Mouse (Mus musculus) neural tube, embryonic 12.5 days (tissue): ENCODE measurements around the gene C1qtnf3. TPM values are rescaled to one million over a fixed set of nuclear protein-coding genes. Genes with fewer than 3 reads are reported as not detected.
A peak's percentile ranks its signal among the peaks of the same experiment; 100 is the strongest.
"Not testable (repeated sequence)": the region's sequence is repeated elsewhere in the genome, so short reads cannot be mapped to it uniquely, and the experiment has no call there.

Experiments
- ATAC-seq: fragments of 200-750 bp; cut with Nextera tagmentation; 2 replicates; pipeline ENCODE4 v1.8.0; 2017; ENCODE audit warnings: low read depth, mild to moderate bottlenecking, moderate TSS enrichment, moderate library complexity; ENCODE audit not compliant: low FRiP score
- H3K27ac ChIP-seq: fragments of 300-500 bp; sonication (generic); 2 replicates; pipeline ENCODE4 v1.5.1; 2016
- H3K27me3 ChIP-seq: fragments of 300-500 bp; sonication (generic); replicated peaks from 2 replicates; pipeline ENCODE4 v1.6.1; 2016; ENCODE audit warnings: mild to moderate bottlenecking
- H3K36me3 ChIP-seq: fragments of 300-500 bp; sonication (generic); 2 replicates; pipeline ENCODE4 v1.6.1; 2016; ENCODE audit warnings: mild to moderate bottlenecking
- H3K4me1 ChIP-seq: fragments of 300-500 bp; sonication (generic); 2 replicates; pipeline ENCODE4 v1.6.1; 2016
- H3K4me2 ChIP-seq: fragments of 300-500 bp; sonication (generic); replicated peaks from 2 replicates; pipeline ENCODE4 v1.6.1; 2016; ENCODE audit warnings: mild to moderate bottlenecking
- H3K4me3 ChIP-seq: fragments of 300-500 bp; sonication (generic); 2 replicates; pipeline ENCODE4 v1.5.1; 2016
- H3K9ac ChIP-seq: fragments of 300-500 bp; sonication (generic); 2 replicates; pipeline ENCODE4 v1.6.1; 2016; ENCODE audit warnings: mild to moderate bottlenecking
- H3K9me3 ChIP-seq: fragments of 300-500 bp; sonication (generic); 2 replicates; pipeline ENCODE4 v1.6.1; 2016; ENCODE audit warnings: mild to moderate bottlenecking
- WGBS: fragments of 180-500 bp; shearing (Covaris S2); methylation state at CpG from one replicate; pipeline ENCODE4 v1.1.7; 2016; 5-methylcytosine and 5-hydroxymethylcytosine counted together
- polyA plus RNA-seq: library from polyadenylated mRNA; unstranded; fragments of >200 nt; fragmentation: Nextera tagmentation; extraction: Ambion mirVana; gene quantifications from 2 replicates; pipeline ENCODE4 v1.2.1, GENCODE M21; 2016

The C1qtnf3 gene
- polyA plus RNA-seq, 1 experiment from 2014 or later = 30.1 TPM

GRCm38 (mm10) chr15:10962601-10963000 is 10.5 kb downstream of the C1qtnf3 start:
- Histone ChIP-seq H3K9ac (no peak overlapping the region), H3K4me1 (no peaks in the 10 kb centered on the region), H3K36me3 (no peaks in the 10 kb centered on the region), H3K4me3 (no peak overlapping the region), H3K9me3 (no peaks in the 10 kb centered on the region), H3K27ac (no peak overlapping the region), H3K4me2 (no peak overlapping the region), H3K27me3 (no peaks in the 10 kb centered on the region)
- 89% methylated on average over 2 of the region's 2 CpGs for WGBS
- ATAC-seq = no peak

DNA sequence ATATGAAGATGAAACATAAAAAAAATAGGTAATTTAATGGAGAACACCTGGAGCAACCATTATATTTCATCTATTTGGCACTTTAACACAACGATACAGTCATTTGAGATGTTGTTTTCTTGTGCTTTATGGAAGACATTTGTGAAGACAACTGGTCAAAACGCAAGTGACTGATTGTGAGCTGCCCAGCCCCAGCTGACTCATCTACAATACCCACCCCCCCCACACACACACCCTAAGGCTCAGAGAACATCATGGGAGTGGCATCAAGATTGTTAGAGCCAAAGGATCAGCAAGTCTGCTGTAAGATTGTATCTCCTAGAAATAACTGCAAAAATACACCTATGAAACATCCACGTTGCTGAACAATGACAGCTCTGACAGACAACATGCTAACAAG is 17.3 kb downstream of the C1qtnf3 start:
- Histone ChIP-seq H3K4me2 (no peak overlapping the region), H3K4me3 (no peak overlapping the region), H3K36me3 (no peaks in the 10 kb centered on the region), H3K9ac (no peak overlapping the region), H3K27ac (no peak overlapping the region), H3K9me3 (no peaks in the 10 kb centered on the region), H3K27me3 (no peaks in the 10 kb centered on the region), H3K4me1 (no peaks in the 10 kb centered on the region)
- no peak for ATAC-seq
- 82% methylated on average over 3 of the region's 3 CpGs for WGBS

GRCm38 (mm10) chr15:10970777-10971176 is 18.6 kb downstream of the C1qtnf3 start:
- Histone ChIP-seq H3K9me3 (no peaks in the 10 kb centered on the region), H3K27me3 (no peaks in the 10 kb centered on the region), H3K4me1 (no peaks in the 10 kb centered on the region), H3K4me3 (no peak overlapping the region), H3K9ac (no peak overlapping the region), H3K4me2 (no peak overlapping the region), H3K36me3 (no peaks in the 10 kb centered on the region), H3K27ac (no peak overlapping the region)
- no peak for ATAC-seq
- 90% methylated on average over 5 of the region's 5 CpGs for WGBS

DNA sequence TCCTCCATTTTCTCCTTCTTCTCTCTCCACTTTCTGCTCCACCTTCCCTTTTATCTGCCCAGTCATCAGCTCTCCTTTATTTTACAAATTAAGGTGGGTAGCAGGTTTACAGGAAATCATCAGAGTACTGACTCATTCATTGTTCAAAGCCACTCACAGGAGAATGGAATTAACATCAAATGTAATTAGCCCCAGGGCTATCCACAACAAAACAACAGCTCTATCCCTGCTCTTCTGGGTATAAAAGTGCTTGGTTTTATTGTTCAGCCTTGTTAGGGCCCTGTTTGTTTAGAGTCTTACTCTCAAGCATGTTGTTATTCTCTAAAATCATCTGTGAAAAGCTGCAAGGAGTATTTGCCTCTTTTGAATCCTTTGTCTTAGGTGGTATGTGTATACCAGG is 25.0 kb downstream of the C1qtnf3 start:
- Histone ChIP-seq H3K9ac (no peak overlapping the region), H3K27ac (no peak overlapping the region), H3K4me3 (no peak overlapping the region), H3K27me3 (no peaks in the 10 kb centered on the region), H3K4me1 (peaks cover under 1% of the 10 kb centered on the region; the same call in 1 of the 2 replicates), H3K4me2 (no peak overlapping the region), H3K9me3 (no peaks in the 10 kb centered on the region), H3K36me3 (no peaks in the 10 kb centered on the region)
- ATAC-seq = no peak

DNA sequence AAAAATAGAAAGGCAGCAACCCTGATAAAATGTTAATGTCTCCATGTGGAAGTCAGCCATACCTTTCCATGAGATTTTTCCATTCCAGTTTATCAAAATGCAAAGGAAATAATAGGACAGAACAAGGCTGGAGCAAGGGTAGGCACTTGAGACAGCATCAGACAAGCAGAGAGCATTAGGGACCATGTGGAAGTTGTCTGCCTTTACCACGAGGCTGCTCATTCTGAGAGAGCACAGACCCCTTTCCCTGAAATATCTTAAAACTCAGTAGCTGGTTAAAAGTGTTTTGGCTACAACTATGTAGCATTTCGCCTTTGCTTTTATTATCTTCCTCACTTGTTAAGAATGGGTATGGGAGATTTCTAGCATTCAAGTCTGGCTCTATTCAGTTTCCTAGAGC is 28.6 kb downstream of the C1qtnf3 start:
- Histone ChIP-seq H3K4me1 (peaks cover 4% of the 10 kb centered on the region; the same call in 1 of the 2 replicates), H3K9ac (no peak overlapping the region), H3K27ac (no peak overlapping the region), H3K4me2 (peak overlapping the region; percentile 66), H3K9me3 (no peaks in the 10 kb centered on the region), H3K27me3 (no peaks in the 10 kb centered on the region), H3K4me3 (no peak overlapping the region), H3K36me3 (no peaks in the 10 kb centered on the region)
- WGBS = 63% methylated on average over 2 of the region's 2 CpGs
- ATAC-seq = no peak

GRCm38 (mm10) chr15:10981377-10982063 is 29.4 kb downstream of the C1qtnf3 start, which contains the start of gene Amacr:
Gene Amacr (plus strand): TSS chr15:10981756.
- no peaks in the 10 kb centered on the region for H3K9me3 ChIP-seq
- H3K27me3 ChIP-seq = no peaks in the 10 kb centered on the region
- under 1% methylated on average over 52 of the region's 52 CpGs for WGBS
- H3K4me3 ChIP-seq = peak within 1 kb of the TSS; percentile 73
- H3K36me3 ChIP-seq = no peaks in the 10 kb centered on the region
- H3K4me1 ChIP-seq = peaks cover 4% of the 10 kb centered on the region; the same call in 1 of the 2 replicates
- peak within 1 kb of the TSS; percentile 64 for H3K9ac ChIP-seq
- ATAC-seq = peak; percentile 100
- peak within 1 kb of the TSS; percentile 66 for H3K4me2 ChIP-seq
- peak within 1 kb of the TSS; percentile 54 for H3K27ac ChIP-seq

DNA sequence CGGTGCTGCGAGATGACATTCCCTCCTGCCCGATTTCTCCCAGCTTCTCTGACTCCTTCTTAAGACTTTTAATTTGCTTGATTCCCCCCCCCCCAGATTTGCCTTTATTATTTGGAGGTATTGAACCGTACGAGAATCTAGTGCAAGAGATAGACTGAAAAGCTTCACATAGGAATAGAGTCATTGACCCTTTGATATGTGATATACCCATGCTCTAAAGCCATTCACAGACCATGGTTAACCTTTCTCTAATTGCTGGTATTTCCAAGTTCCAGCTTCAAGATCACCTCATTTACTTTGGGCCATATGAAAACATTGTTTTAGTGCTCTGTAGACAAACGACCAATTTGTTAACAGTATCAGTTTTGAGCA is 29.9 kb downstream of the C1qtnf3 start:
- Histone ChIP-seq H3K4me2 (peak overlapping the region; percentile 66), H3K4me3 (peak overlapping the region; percentile 73), H3K36me3 (0 out of 2 replicates have a peak, but pooled peaks cover 3% of the 10 kb centered on the region), H3K4me1 (peaks cover 4% of the 10 kb centered on the region; the same call in 1 of the 2 replicates), H3K9ac (peak overlapping the region; percentile 64), H3K27me3 (no peaks in the 10 kb centered on the region), H3K9me3 (no peaks in the 10 kb centered on the region), H3K27ac (no peak overlapping the region)
- 10% methylated on average over 6 of the region's 6 CpGs for WGBS
- ATAC-seq = peak; percentile 31

- Histone ChIP-seq H3K4me2 (no peak overlapping the region), H3K4me1 (peaks cover 4% of the 10 kb centered on the region; the same call in 1 of the 2 replicates), H3K9ac (no peak overlapping the region), H3K9me3 (no peaks in the 10 kb centered on the region), H3K36me3 (0 out of 2 replicates have a peak, but pooled peaks cover 7% of the 10 kb centered on the region), H3K27ac (no peak overlapping the region), H3K4me3 (no peak overlapping the region), H3K27me3 (no peaks in the 10 kb centered on the region)
- WGBS = 84% methylated on average over 6 of the region's 6 CpGs
- ATAC-seq = no peak
Measured at GRCm38 (mm10) chr15:10985756-10986155, 33.6 kb downstream of the C1qtnf3 start.

- H3K36me3 ChIP-seq, H3K27ac ChIP-seq, H3K4me3 ChIP-seq, H3K4me1 ChIP-seq, ATAC-seq, H3K4me2 ChIP-seq, H3K9ac ChIP-seq, H3K27me3 ChIP-seq, H3K9me3 ChIP-seq: not testable (repeated sequence)
- WGBS = 81% methylated on average over 2 of the region's 2 CpGs
Measured at GRCm38 (mm10) chr15:10986477-10986876, 34.3 kb downstream of the C1qtnf3 start.

- H3K27ac ChIP-seq = no peak overlapping the region
- no peak overlapping the region for H3K4me3 ChIP-seq
- H3K4me1 ChIP-seq = no peaks in the 10 kb centered on the region
- ATAC-seq = no peak
- H3K9me3 ChIP-seq = no peaks in the 10 kb centered on the region
- H3K4me2 ChIP-seq = no peak overlapping the region
- no peak overlapping the region for H3K9ac ChIP-seq
- 0 out of 2 replicates have a peak, but pooled peaks cover 7% of the 10 kb centered on the region for H3K36me3 ChIP-seq
- 61% methylated on average over 2 of the region's 2 CpGs for WGBS
- H3K27me3 ChIP-seq = no peaks in the 10 kb centered on the region
Measured at GRCm38 (mm10) chr15:10990411-10990810, 38.3 kb downstream of the C1qtnf3 start.

GRCm38 (mm10) chr15:10991566-10991965 is 39.4 kb downstream of the C1qtnf3 start:
- Histone ChIP-seq H3K36me3 (0 out of 2 replicates have a peak, but pooled peaks cover 11% of the 10 kb centered on the region), H3K9ac (no peak overlapping the region), H3K4me2 (no peak overlapping the region), H3K27ac (no peak overlapping the region), H3K27me3 (no peaks in the 10 kb centered on the region), H3K4me1 (no peaks in the 10 kb centered on the region), H3K4me3 (no peak overlapping the region), H3K9me3 (no peaks in the 10 kb centered on the region)
- no peak for ATAC-seq
- WGBS = 92% methylated on average over 1 of the region's 1 CpGs

DNA sequence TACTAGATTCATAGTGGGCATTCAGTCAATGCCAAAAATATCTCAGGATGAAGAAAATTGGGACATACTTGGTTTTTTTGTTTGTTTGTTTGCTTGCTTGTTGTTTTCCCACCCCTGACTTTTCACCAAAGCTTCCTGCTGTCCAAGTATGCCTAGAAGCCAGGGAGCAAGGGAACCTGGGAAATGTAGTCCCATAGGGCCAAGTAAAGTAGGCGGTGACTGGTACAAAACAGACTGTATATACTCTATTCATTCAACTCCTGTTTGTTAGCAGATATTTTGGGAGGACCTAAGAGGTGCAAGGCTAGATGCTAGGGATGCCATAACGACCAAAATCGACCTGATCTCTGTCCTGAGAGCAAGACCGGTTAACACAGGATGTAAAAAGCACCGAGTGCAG is 47.7 kb downstream of the C1qtnf3 start:
- Histone ChIP-seq H3K27ac (no peak overlapping the region), H3K4me1 (no peaks in the 10 kb centered on the region), H3K9me3 (no peaks in the 10 kb centered on the region), H3K36me3 (0 out of 2 replicates have a peak, but pooled peaks cover 4% of the 10 kb centered on the region), H3K4me2 (no peak overlapping the region), H3K27me3 (no peaks in the 10 kb centered on the region), H3K4me3 (no peak overlapping the region), H3K9ac (no peak overlapping the region)
- ATAC-seq = no peak
- WGBS = 62% methylated on average over 5 of the region's 5 CpGs

GRCm38 (mm10) chr15:11000421-11000820 is 48.3 kb downstream of the C1qtnf3 start, which contains the start of gene Slc45a2:
Gene Slc45a2 (plus strand): TSS chr15:11000721.
- H3K27ac ChIP-seq = no peak within 1 kb of the TSS
- H3K27me3 ChIP-seq = no peaks in the 10 kb centered on the region
- no peaks in the 10 kb centered on the region for H3K4me1 ChIP-seq
- H3K4me3 ChIP-seq = no peak within 1 kb of the TSS
- ATAC-seq = no peak
- H3K9me3 ChIP-seq = no peaks in the 10 kb centered on the region
- 0 out of 2 replicates have a peak, but pooled peaks cover 4% of the 10 kb centered on the region for H3K36me3 ChIP-seq
- no peak within 1 kb of the TSS for H3K4me2 ChIP-seq
- WGBS = 70% methylated on average over 7 of the region's 7 CpGs
- no peak within 1 kb of the TSS for H3K9ac ChIP-seq
